Comparison of ENCODE assay signal across 8 mouse cellular contexts in the genomic region with DNA sequence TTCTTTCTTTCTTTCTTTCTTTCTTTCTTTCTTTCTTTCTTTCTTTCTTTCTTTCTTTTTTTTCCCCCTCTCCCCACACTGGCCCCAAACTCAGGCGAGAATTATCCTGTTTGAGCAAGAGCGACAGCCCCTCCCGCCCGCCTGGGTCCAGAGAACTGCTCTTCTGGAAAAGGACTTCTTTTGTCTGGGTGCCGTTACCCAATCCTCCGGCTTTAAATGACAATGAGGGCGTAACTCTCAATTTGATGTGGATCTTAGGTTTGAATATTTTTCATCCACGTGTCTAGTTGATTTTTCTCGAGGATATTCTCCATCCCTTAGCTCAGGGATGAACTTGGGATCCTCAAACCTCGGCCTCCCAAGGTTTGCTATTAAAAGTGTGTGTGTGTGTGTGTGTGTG.
DNase-seq lines count a peak whose midpoint lies in the region; ATAC-seq lines count a peak whose summit lies in the region.

No protein-coding gene starts in this region.

- no peak for DNase-seq in heart, postnatal 25 days (ENCODE audit: low spot score)
- peak; percentile 31 for DNase-seq in Muller cell, postnatal 12 days (ENCODE audit: inconsistent ontology term)
- DNase-seq in hindbrain, embryonic 10.5 days (ENCODE audit: low spot score): peak; percentile 39
- DNase-seq in spleen, postnatal 36 days (ENCODE audit: low spot score in 2 of 2): no peak
- no peak for DNase-seq in left cerebral cortex, adult 8-10 months (ENCODE audit: low spot score in 2 of 2)
- no peak for DNase-seq in right cerebral cortex, postnatal 10 days (ENCODE audit: low spot score in 2 of 2)

- peak overlapping the region in 1 of 2 experiments; percentile 30; a peak in 2 of 4 replicates for H3K4me3 ChIP-seq in heart, embryonic 14.5 days (ENCODE audit: control insufficient read depth in 1 of 2, insufficient read depth in 1 of 2, low read depth in 1 of 2, low read length in 2 of 2)
- peak overlapping the region; percentile 43 for H3K4me3 ChIP-seq in hindbrain, embryonic 10.5 days
- H3K4me3 ChIP-seq in midbrain, embryonic 15.5 days: peak overlapping the region; percentile 33

- H3K9ac ChIP-seq in heart, embryonic 14.5 days (ENCODE audit: low read length): no peak overlapping the region
- no peak overlapping the region for H3K9ac ChIP-seq in midbrain, embryonic 15.5 days

- H3K9me3 ChIP-seq in heart, embryonic 14.5 days (ENCODE audit: control insufficient read depth, low read length): 0 out of 2 replicates have a peak, but pooled peaks cover 4% of the 10 kb centered on the region
- no peaks in the 10 kb centered on the region for H3K9me3 ChIP-seq in hindbrain, embryonic 10.5 days
- H3K9me3 ChIP-seq in midbrain, embryonic 15.5 days: no peaks in the 10 kb centered on the region

- WGBS in heart, embryonic 14.5 days: 49% methylated on average over 10 of the region's 10 CpGs
- 19% methylated on average over 10 of the region's 10 CpGs for WGBS in hindbrain, embryonic 10.5 days
- WGBS in midbrain, embryonic 15.5 days: 8% methylated on average over 10 of the region's 10 CpGs

- no peak overlapping the region for H3K27ac ChIP-seq in heart, embryonic 14.5 days (replicated peaks in 1 of 2; ENCODE audit: control insufficient read depth in 1 of 2, insufficient read depth in 1 of 2, low read depth in 2 of 2, low read length in 2 of 2)
- H3K27ac ChIP-seq in hindbrain, embryonic 10.5 days: peak overlapping the region; percentile 64; the same call in 1 of the 2 replicates
- no peak overlapping the region for H3K27ac ChIP-seq in midbrain, embryonic 15.5 days

- peak overlapping the region; percentile 66 for H3K4me2 ChIP-seq in heart, embryonic 14.5 days (ENCODE audit: low read length)
- H3K4me2 ChIP-seq in midbrain, embryonic 15.5 days: peak overlapping the region; percentile 50

- no peak for ATAC-seq in heart, embryonic 14.5 days (ENCODE audit: insufficient number of reproducible peaks, insufficient read depth, low FRiP score, low read depth)
- ATAC-seq in midbrain, embryonic 15.5 days (replicated peaks): peak; percentile 68

- intact Hi-C loops in heart, postnatal 25 days (cut with DNase I): no loop called here

- H3K4me1 ChIP-seq in heart, embryonic 14.5 days (ENCODE audit: control insufficient read depth in 2 of 2, insufficient read depth in 2 of 2, low read length in 2 of 2): no peaks in the 10 kb centered on the region
- H3K4me1 ChIP-seq in hindbrain, embryonic 10.5 days (replicated peaks): peaks cover 8% of the 10 kb centered on the region; the same call in 1 of the 2 replicates
- no peaks in the 10 kb centered on the region for H3K4me1 ChIP-seq in midbrain, embryonic 15.5 days

- H3K36me3 ChIP-seq in heart, embryonic 14.5 days (ENCODE audit: control insufficient read depth, insufficient read depth, low read length): no peaks in the 10 kb centered on the region
- no peaks in the 10 kb centered on the region for H3K36me3 ChIP-seq in hindbrain, embryonic 10.5 days
- no peaks in the 10 kb centered on the region for H3K36me3 ChIP-seq in midbrain, embryonic 15.5 days (replicated peaks)

- H3K27me3 ChIP-seq in heart, embryonic 14.5 days (ENCODE audit: control insufficient read depth, insufficient read depth, low read length): no peaks in the 10 kb centered on the region; the same call in 1 of the 2 replicates
- peaks cover 11% of the 10 kb centered on the region; the same call in 1 of the 2 replicates for H3K27me3 ChIP-seq in hindbrain, embryonic 10.5 days (ENCODE audit: insufficient read depth, poor library complexity, severe bottlenecking)
- no peaks in the 10 kb centered on the region for H3K27me3 ChIP-seq in midbrain, embryonic 15.5 days (replicated peaks)

Comparison
In these comparisons a context has a peak if more than half of its experiments do, and no peak if none do; other contexts are left out.
1. DNase-seq: peak in Muller cell, postnatal 12 days (single experiment) and hindbrain, embryonic 10.5 days (single experiment); none in heart, postnatal 25 days (single experiment), spleen, postnatal 36 days (0 of 2), left cerebral cortex, adult 8-10 months (0 of 2) and right cerebral cortex, postnatal 10 days (0 of 2).